Mouse (Mus musculus): ENCODE data around the gene Gtpbp8. TPM values are rescaled to one million over a fixed set of nuclear protein-coding genes. Genes with fewer than 3 reads are reported as not detected.
A peak's percentile ranks its signal among the peaks of the same experiment; 100 is the strongest.

The Gtpbp8 gene
- polyA plus RNA-seq, 1 experiment from 2014 or later = 26.3 TPM

DNA sequence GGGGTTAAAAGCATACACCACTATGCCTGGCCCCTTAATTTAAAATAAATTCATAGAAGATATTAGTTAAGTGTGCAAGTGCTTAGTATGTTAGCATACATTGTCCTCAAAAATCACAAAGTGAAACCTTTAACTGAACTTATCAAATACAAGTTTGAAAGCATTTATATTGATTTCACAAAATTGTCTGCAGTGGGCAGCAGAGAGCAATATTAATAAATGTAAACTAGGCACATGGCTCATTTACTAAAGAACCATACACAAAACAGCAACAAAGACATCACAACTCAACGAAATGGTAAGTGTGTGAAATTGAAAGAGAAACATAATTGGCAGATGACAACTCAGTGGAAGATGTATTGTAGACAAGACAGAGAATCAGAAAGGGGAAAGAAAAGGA is 15.6 kb upstream of the Gtpbp8 start:
- Histone ChIP-seq H3K9me3 (no peaks in the 10 kb centered on the region), H3K4me3 (no peak overlapping the region), H3K4me1 (no peaks in the 10 kb centered on the region), H3K36me3 (no peaks in the 10 kb centered on the region), H3K27ac (no peak overlapping the region), H3K27me3 (ENCODE audit: insufficient read depth, poor library complexity, severe bottlenecking) (no peaks in the 10 kb centered on the region)
- no peak for DNase-seq (ENCODE audit: low spot score)
- 60% methylated on average over 1 of the region's 1 CpGs for WGBS

DNA sequence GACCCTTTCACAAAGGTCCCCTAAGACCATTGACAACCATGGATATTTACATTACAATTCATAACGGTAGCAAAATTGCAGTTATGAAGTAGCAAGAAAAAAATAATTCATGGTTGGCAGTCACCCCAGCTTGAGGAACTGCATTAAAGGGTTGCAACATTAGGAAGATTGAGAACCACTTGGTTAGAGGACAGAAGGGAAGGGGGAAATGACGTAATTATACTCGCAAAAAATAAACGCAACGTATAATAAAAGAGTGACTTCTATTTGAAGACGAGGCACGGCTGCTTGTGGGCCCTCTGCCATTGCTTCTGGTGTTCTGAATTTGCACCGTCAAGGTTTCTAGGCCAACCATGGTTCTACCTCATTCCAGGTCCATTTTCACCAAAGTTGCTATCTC is 11.5 kb upstream of the Gtpbp8 start:
- no peak for DNase-seq (ENCODE audit: low spot score)
- Histone ChIP-seq H3K36me3 (no peaks in the 10 kb centered on the region), H3K9me3 (no peaks in the 10 kb centered on the region), H3K4me1 (no peaks in the 10 kb centered on the region), H3K4me3 (no peak overlapping the region), H3K27ac (no peak overlapping the region), H3K27me3 (ENCODE audit: insufficient read depth, poor library complexity, severe bottlenecking) (no peaks in the 10 kb centered on the region)
- 88% methylated on average over 8 of the region's 8 CpGs for WGBS

DNA sequence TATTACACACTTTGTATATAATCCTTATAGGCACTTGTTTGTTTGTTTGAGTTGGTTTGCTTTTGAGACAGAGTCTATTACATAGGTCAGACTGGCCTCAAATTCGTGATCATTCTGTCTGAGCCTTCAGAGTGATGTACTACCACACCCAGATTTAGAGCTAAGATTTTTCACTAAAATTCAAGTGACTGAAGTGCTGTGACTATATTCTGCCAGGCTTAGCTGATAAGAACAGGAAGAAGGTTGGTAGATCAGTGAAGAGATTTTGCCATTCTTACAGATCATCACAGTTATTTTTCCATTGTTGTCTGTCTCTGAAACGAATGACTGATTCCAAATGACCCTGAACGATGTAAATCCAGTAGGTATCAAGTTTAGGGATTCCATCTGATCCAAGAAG is 1.8 kb upstream of the Gtpbp8 start:
- H3K4me1 ChIP-seq = peaks cover 11% of the 10 kb centered on the region; the same call in 1 of the 2 replicates
- no peaks in the 10 kb centered on the region for H3K9me3 ChIP-seq
- H3K27me3 ChIP-seq (ENCODE audit: insufficient read depth, poor library complexity, severe bottlenecking) = no peaks in the 10 kb centered on the region
- no peak for DNase-seq (ENCODE audit: low spot score)
- H3K27ac ChIP-seq = no peak overlapping the region
- 53% methylated on average over 3 of the region's 3 CpGs for WGBS
- no peak overlapping the region for H3K4me3 ChIP-seq
- no peaks in the 10 kb centered on the region for H3K36me3 ChIP-seq

DNA sequence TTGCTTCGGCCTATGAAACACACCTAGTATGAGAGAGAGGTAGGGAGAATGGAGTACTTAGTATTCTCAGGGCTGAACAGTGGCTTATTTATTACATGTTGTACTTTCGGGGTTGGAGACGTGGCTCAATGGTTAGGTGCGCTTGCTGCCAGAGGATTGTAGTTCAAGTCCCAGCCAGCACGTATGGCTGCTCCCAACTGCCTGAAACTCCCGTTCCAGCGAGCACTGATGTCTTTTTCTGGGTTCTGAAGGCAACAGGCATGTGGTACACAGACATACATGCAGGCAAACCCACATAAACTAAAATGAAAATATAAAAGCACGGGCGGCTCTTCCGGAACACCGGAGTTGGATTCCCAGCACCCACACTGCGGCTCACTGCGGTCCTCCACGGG is 695 bp downstream of the Gtpbp8 start:
- Histone ChIP-seq H3K9me3 (no peaks in the 10 kb centered on the region), H3K27me3 (ENCODE audit: insufficient read depth, poor library complexity, severe bottlenecking) (no peaks in the 10 kb centered on the region), H3K27ac (peak overlapping the region; percentile 98), H3K36me3 (peaks cover 16% of the 10 kb centered on the region), H3K4me3 (peak overlapping the region; percentile 89), H3K4me1 (peaks cover 11% of the 10 kb centered on the region; the same call in 1 of the 2 replicates)
- WGBS = 8% methylated on average over 14 of the region's 14 CpGs
- no peak for DNase-seq (ENCODE audit: low spot score)

DNA sequence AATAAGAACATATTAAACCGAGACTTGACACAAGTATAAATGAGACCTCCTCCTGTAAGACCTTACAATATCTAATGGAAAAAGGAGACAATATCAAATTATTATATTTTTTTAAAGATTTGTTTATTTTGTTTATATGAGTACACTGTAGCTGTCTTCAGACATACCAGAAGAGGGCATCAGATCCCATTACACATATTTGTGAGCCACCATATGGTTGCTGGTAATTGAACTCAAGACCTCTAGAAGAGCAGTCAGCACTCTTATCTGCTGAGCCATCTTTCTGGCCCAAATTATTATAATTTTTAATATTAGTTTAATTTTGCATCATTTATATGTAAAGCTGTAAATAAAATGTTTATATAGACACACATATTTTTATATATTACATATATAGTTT is 3.4 kb downstream of the Gtpbp8 start:
- Histone ChIP-seq H3K4me1 (peaks cover 11% of the 10 kb centered on the region; the same call in 1 of the 2 replicates), H3K9me3 (no peaks in the 10 kb centered on the region), H3K27me3 (ENCODE audit: insufficient read depth, poor library complexity, severe bottlenecking) (no peaks in the 10 kb centered on the region), H3K27ac (no peak overlapping the region), H3K4me3 (no peak overlapping the region), H3K36me3 (peaks cover 38% of the 10 kb centered on the region)
- 83% methylated on average over 1 of the region's 1 CpGs for WGBS
- no peak for DNase-seq (ENCODE audit: low spot score)

DNA sequence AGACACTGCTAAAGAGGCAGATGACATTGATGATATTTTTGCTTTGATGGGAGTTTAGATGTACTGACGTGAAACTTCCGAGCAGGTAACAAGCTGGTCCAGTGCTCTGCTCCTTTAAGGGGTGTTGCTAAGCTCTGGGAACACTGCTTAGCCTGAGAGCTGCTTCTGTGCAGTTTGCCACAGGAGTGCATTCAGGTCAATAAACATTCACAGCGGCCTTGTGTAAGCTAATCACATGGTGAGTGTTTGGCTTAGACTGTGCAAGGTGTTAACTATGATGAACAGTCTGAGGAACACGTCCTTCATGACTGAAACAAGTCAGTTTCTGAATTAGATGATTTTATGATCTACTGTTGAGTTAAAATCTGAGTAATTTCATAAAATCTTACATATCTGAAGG is 10.0 kb downstream of the Gtpbp8 start:
- Histone ChIP-seq H3K36me3 (peaks cover 91% of the 10 kb centered on the region), H3K27ac (no peak overlapping the region), H3K9me3 (no peaks in the 10 kb centered on the region), H3K4me1 (no peaks in the 10 kb centered on the region), H3K27me3 (ENCODE audit: insufficient read depth, poor library complexity, severe bottlenecking) (no peaks in the 10 kb centered on the region), H3K4me3 (no peak overlapping the region)
- DNase-seq (ENCODE audit: low spot score) = no peak
- WGBS = 86% methylated on average over 4 of the region's 4 CpGs

DNA sequence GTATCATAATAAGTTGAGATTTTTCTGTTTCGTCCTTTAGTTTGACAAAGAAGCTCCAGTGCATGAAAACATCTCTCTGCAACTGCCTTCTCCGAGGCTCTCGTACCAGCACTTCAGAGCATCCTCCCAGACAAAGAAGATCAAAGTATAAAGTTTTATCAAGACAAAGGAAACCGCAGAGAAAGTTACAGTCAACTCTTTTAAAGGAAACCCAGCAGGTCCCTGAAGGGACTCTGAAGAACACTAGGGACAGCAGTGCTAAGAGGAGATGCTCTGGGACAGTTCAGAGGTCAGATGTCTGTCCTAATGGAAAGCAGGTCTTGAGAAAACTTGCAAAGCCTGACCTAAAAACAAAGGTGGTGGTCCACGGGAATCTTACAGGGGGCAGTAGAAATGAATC is 10.5 kb downstream of the Gtpbp8 start:
- peaks cover 92% of the 10 kb centered on the region for H3K36me3 ChIP-seq
- no peak overlapping the region for H3K27ac ChIP-seq
- no peaks in the 10 kb centered on the region for H3K27me3 ChIP-seq (ENCODE audit: insufficient read depth, poor library complexity, severe bottlenecking)
- no peaks in the 10 kb centered on the region for H3K9me3 ChIP-seq
- H3K4me1 ChIP-seq = no peaks in the 10 kb centered on the region
- no peak for DNase-seq (ENCODE audit: low spot score)
- 88% methylated on average over 5 of the region's 5 CpGs for WGBS
- no peak overlapping the region for H3K4me3 ChIP-seq

DNA sequence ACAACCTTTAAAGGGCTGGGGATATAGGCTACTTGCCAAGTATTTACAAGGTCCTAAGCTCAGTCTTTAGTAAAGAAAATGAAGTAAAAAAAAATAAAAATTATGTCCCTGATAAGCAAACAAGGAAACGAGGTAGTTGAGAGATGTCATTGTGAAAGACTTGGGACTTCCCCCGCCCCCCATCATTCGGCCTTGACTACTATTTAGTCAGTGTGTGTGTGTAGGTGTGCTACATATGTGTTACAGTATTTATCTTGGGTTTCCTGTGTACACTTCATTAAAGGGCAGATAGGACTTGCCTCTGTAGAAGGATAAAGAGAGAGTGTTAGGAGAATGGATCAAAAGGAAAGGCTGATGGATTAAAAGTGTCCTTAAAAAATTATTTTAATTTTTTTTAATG is 12.1 kb downstream of the Gtpbp8 start:
- WGBS = 85% methylated on average over 3 of the region's 3 CpGs
- Histone ChIP-seq H3K27ac (no peak overlapping the region), H3K4me3 (no peak overlapping the region), H3K4me1 (no peaks in the 10 kb centered on the region), H3K9me3 (no peaks in the 10 kb centered on the region), H3K27me3 (ENCODE audit: insufficient read depth, poor library complexity, severe bottlenecking) (no peaks in the 10 kb centered on the region), H3K36me3 (peaks cover 97% of the 10 kb centered on the region)
- no peak for DNase-seq (ENCODE audit: low spot score)

DNA sequence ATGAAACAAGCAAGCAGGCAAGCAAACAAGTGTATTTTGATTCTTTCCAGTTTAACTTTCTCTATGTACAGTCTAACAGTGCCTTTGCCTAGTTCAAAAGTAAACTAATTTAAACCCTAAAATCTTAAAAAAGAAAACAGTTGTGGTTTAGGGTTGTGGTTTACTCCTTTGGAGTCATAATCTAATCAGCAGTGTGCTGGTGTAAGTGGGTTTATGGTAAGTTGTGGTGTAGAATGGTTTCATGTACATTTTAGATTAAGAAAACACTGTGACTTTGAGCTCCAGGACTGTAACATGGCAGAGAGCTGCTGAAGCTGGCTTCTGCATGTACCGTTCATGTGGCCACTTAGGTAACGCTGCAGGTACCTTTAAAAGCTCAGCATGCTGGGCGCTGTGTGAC is 18.6 kb downstream of the Gtpbp8 start:
- 94% methylated on average over 3 of the region's 3 CpGs for WGBS
- DNase-seq (ENCODE audit: low spot score) = no peak
- no peak overlapping the region for H3K4me3 ChIP-seq
- H3K27me3 ChIP-seq (ENCODE audit: insufficient read depth, poor library complexity, severe bottlenecking) = no peaks in the 10 kb centered on the region
- H3K9me3 ChIP-seq = no peaks in the 10 kb centered on the region
- H3K4me1 ChIP-seq = peaks cover 12% of the 10 kb centered on the region; the same call in 1 of the 2 replicates
- peaks cover 50% of the 10 kb centered on the region for H3K36me3 ChIP-seq
- no peak overlapping the region for H3K27ac ChIP-seq

DNA sequence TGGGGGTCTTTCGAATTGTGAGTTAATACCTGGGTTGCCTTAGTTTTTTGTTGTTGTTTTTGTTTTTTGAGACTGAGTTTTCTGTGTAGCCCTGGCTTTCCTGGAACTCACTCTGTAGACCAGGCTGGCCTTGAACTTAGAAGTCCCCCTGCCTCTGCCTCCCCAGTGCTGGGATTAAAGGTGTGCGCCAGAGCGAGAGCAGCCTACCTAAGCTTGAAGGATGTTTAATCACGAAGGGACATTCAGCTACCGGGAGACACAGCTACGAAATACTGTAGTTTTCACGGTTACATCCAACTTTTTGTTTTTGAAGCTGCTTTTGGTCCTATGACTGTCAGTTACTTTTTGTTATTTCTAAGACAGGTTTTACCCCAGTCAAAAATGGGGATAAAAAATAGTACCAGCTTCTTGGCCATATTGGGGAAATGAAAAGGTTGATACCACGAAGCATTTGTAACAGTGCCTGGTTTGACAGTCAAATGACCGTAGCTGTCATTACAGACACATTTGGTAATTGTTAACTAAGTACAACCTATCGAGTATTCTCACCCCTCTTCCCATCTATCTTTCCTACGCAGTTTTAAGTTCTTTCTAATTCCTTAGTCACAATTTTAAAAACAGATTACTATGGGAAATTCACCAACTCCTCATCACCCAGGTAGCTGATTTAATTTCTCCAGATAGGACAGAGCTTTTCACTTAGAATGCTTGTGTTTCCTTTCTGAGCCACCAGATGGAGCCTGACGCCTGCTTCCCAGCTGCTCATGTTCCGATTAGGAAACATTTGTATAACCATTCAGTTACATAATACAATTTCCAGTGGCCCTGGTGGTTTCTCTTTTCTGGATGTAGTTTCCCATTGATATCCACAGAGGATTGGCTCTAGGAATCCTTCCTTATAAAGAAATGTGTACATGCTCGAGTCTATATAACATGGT is 20.6 kb downstream of the Gtpbp8 start:
- H3K4me1 ChIP-seq = peaks cover 12% of the 10 kb centered on the region; the same call in 1 of the 2 replicates
- peak overlapping the region; percentile 98 for H3K27ac ChIP-seq

DNA sequence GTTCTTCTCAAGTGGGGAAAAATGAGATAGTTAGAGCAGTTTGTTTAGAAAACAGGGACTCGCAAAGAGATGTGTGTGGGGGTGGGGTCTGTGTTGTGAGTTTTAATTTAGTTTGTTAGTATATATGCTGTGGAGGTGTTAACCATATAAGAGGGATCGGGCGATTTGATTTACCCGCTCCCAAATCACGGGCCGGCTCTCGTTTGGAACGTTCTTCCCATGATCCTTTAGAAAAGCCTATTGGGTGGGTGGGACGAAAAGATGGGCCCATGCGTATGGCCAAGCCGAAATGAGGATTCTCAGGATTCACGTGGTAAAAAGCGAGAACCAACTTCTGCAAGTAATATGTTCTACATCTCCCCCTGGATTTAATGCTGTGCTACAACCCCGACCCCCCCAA is 21.3 kb downstream of the Gtpbp8 start:
- Histone ChIP-seq H3K27me3 (ENCODE audit: insufficient read depth, poor library complexity, severe bottlenecking) (no peaks in the 10 kb centered on the region), H3K27ac (peak overlapping the region; percentile 98), H3K4me3 (peak overlapping the region; percentile 88), H3K4me1 (peaks cover 12% of the 10 kb centered on the region; the same call in 1 of the 2 replicates), H3K9me3 (no peaks in the 10 kb centered on the region), H3K36me3 (peaks cover 32% of the 10 kb centered on the region)
- DNase-seq (ENCODE audit: low spot score) = peak; percentile 88
- WGBS = under 1% methylated on average over 14 of the region's 14 CpGs

More for the DNA sequence above, 20.6 kb downstream of the Gtpbp8 start:
- H3K27me3 ChIP-seq (ENCODE audit: insufficient read depth, poor library complexity, severe bottlenecking) = no peaks in the 10 kb centered on the region
- peak overlapping the region; percentile 88 for H3K4me3 ChIP-seq
- H3K9me3 ChIP-seq = no peaks in the 10 kb centered on the region
- WGBS = 44% methylated on average over 14 of the region's 14 CpGs
- peak; percentile 80 for DNase-seq (ENCODE audit: low spot score)
- peaks cover 31% of the 10 kb centered on the region for H3K36me3 ChIP-seq

DNA sequence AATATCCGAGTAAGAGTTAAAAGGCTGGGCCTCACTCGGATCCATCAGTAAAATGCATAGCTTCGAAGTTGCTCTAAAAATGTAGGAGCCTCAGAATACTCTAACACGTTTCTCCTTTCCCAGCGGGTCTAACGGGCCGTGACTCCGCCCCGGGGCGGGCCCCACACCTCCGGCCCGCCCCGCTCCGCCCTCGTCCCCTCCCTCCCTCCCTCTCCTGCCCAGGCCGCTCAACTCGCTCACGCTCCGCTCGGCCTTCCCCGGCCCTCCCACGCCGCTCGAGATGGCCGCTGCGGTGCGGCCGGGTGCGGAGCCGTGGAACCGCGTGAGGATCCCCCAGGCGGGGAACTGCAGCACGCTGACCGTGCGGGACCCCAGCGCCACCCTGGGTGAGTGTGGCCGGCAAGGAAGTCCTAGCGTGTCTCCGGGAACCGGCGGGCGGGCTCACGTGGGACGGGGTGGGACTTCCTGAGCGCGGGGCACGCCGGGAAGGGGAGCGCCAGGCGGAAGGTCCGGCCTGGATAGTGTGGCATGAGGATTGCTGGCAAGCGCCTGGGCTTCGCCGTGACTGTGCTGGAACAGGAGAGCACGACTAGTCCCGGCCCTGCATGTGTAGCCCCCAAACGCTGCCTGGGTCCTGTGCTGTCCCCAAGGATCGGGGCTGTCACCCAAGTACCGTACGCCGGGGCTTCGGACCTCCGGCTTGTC is 21.9 kb downstream of the Gtpbp8 start, which contains the start of gene Nepro:
Gene Nepro (plus strand): TSS at position 219 of the 705 bp plus-strand sequence.
- peaks cover 31% of the 10 kb centered on the region for H3K36me3 ChIP-seq
- no peaks in the 10 kb centered on the region for H3K9me3 ChIP-seq
- peaks cover 12% of the 10 kb centered on the region; the same call in 1 of the 2 replicates for H3K4me1 ChIP-seq
- H3K27ac ChIP-seq = peak within 1 kb of the TSS; percentile 98
- no peaks in the 10 kb centered on the region for H3K27me3 ChIP-seq (ENCODE audit: insufficient read depth, poor library complexity, severe bottlenecking)
- peak within 1 kb of the TSS; percentile 88 for H3K4me3 ChIP-seq
- DNase-seq (ENCODE audit: low spot score) = peak; percentile 98
- under 1% methylated on average over 62 of the region's 64 CpGs for WGBS

DNA sequence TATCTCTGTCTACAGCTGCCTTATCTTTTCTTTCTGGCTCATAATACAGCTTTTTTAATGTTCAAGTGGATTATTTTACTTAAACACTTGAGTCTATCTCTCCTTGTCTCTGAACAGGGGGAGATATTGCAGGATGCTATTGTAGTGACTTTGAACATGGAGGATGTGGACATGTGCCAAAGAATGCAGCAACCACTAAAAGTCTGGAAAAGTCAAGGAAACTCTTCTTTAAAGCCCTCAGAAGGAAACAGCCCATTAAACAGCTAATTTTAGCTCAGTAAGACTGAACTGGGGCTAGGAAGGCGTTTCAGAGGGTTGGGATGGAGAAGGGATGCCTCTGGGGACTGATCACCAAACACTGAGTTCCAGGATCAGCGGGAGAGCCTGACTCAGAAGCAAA is 23.5 kb downstream of the Gtpbp8 start:
- H3K4me3 ChIP-seq = no peak overlapping the region

More for the DNA sequence above, 23.5 kb downstream of the Gtpbp8 start:
- Histone ChIP-seq H3K27ac (no peak overlapping the region), H3K4me1 (peaks cover 12% of the 10 kb centered on the region; the same call in 1 of the 2 replicates), H3K36me3 (peaks cover 21% of the 10 kb centered on the region), H3K9me3 (no peaks in the 10 kb centered on the region), H3K27me3 (ENCODE audit: insufficient read depth, poor library complexity, severe bottlenecking) (no peaks in the 10 kb centered on the region)
- no peak for DNase-seq (ENCODE audit: low spot score)
- WGBS = 57% methylated on average over 2 of the region's 2 CpGs

All from heart, embryonic 10.5 days (tissue).